Mouse (Mus musculus) NIH3T3 (cell line): Measurements from ENCODE around the gene 2410131K14Rik.

Experiments
- DNase-seq: peaks from one replicate; pipeline ENCODE4 v3.0.0-alpha.2; 2012; ENCODE audit warnings: low read depth

2410131K14Rik gene

GRCm38 (mm10) chr5:118244606-118245443 lies at the start of gene 2410131K14Rik, which contains the start of gene Rnft2:
Gene 2410131K14Rik (plus strand): TSS chr5:118245227.
Gene Rnft2 (minus strand): TSS chr5:118245116.
- peak; percentile 99 for DNase-seq

- DNase-seq: no peak
Observed at GRCm38 (mm10) chr5:118197421-118197820, 47.6 kb upstream of the 2410131K14Rik start.

- no peak for DNase-seq
Observed at GRCm38 (mm10) chr5:118199670-118200069, 45.4 kb upstream of the 2410131K14Rik start.

GRCm38 (mm10) chr5:118204675-118205440 lies 40.2 kb upstream of the 2410131K14Rik start:
- DNase-seq: peak; percentile 20

GRCm38 (mm10) chr5:118205852-118206251 lies 39.2 kb upstream of the 2410131K14Rik start:
- DNase-seq: no peak

- no peak for DNase-seq
Observed at GRCm38 (mm10) chr5:118214012-118214411, 31.0 kb upstream of the 2410131K14Rik start.

GRCm38 (mm10) chr5:118214418-118215154 lies 30.4 kb upstream of the 2410131K14Rik start:
- DNase-seq: peak; percentile 90

GRCm38 (mm10) chr5:118217410-118217809 lies 27.6 kb upstream of the 2410131K14Rik start:
- no peak for DNase-seq

GRCm38 (mm10) chr5:118223142-118223757 lies 21.8 kb upstream of the 2410131K14Rik start:
- no peak for DNase-seq

- DNase-seq: no peak
Observed at GRCm38 (mm10) chr5:118230071-118230611, 14.9 kb upstream of the 2410131K14Rik start.

- no peak for DNase-seq
Observed at GRCm38 (mm10) chr5:118236891-118237290, 8.1 kb upstream of the 2410131K14Rik start.

- no peak for DNase-seq
Observed at GRCm38 (mm10) chr5:118239671-118240070, 5.4 kb upstream of the 2410131K14Rik start.

GRCm38 (mm10) chr5:118245606-118246308 lies 730 bp downstream of the 2410131K14Rik start:
- DNase-seq: peak; percentile 29

- DNase-seq: no peak
Observed at GRCm38 (mm10) chr5:118247378-118247777, 2.4 kb downstream of the 2410131K14Rik start.

GRCm38 (mm10) chr5:118250987-118251386 lies 6.0 kb downstream of the 2410131K14Rik start:
- no peak for DNase-seq

GRCm38 (mm10) chr5:118253551-118253950 lies 8.5 kb downstream of the 2410131K14Rik start:
- DNase-seq: no peak

- no peak for DNase-seq
Observed at GRCm38 (mm10) chr5:118256981-118257380, 12.0 kb downstream of the 2410131K14Rik start.

GRCm38 (mm10) chr5:118259152-118259551 lies 14.1 kb downstream of the 2410131K14Rik start:
- DNase-seq: peak; percentile 67

GRCm38 (mm10) chr5:118259636-118260035 lies 14.6 kb downstream of the 2410131K14Rik start:
- DNase-seq: no peak

GRCm38 (mm10) chr5:118260055-118260454 lies 15.0 kb downstream of the 2410131K14Rik start:
- DNase-seq: no peak

GRCm38 (mm10) chr5:118260642-118261041 lies 15.6 kb downstream of the 2410131K14Rik start:
- no peak for DNase-seq
